Mouse (Mus musculus) embryonic fibroblast, embryonic 13.5 days (primary cell): ENCODE measurements around the gene Olfr91. TPM values are rescaled to one million over a fixed set of nuclear protein-coding genes. Genes with fewer than 3 reads are reported as not detected.

ENCODE experiments used
- H3K27ac ChIP-seq: 2 replicates; pipeline ENCODE4 v1.5.1; 2012; ENCODE audit warnings: low read length, control low read depth, inconsistent platforms; ENCODE audit not compliant: insufficient read depth
- H3K4me1 ChIP-seq: 2 replicates; pipeline ENCODE4 v1.6.1; 2011; ENCODE audit warnings: low read length; ENCODE audit not compliant: control insufficient read depth, insufficient read depth
- H3K4me3 ChIP-seq: 2 replicates; pipeline ENCODE4 v1.5.1; 2011; ENCODE audit warnings: mild to moderate bottlenecking, control low read depth, low read length; ENCODE audit not compliant: insufficient read depth
- CTCF ChIP-seq: IDR thresholded peaks from 2 replicates; pipeline ENCODE4 v1.5.1; 2011; ENCODE audit warnings: mild to moderate bottlenecking, control low read depth, low read length, moderate library complexity, borderline replicate concordance; ENCODE audit not compliant: insufficient read depth
- POLR2A ChIP-seq: IDR thresholded peaks from 2 replicates; pipeline ENCODE4 v1.6.1; 2011; ENCODE audit warnings: low read depth, mild to moderate bottlenecking, control low read depth, low read length, moderate library complexity
- polyA plus RNA-seq: library from polyadenylated mRNA; stranded (reverse); fragments of >200 nt; gene quantifications from 2 replicates; pipeline ENCODE4 v1.2.4, GENCODE M21; 2011; ENCODE audit warnings: low read depth; ENCODE audit not compliant: missing spikeins, insufficient read length

The Olfr91 gene
- polyA plus RNA-seq, 1 experiment, result not detected

DNA sequence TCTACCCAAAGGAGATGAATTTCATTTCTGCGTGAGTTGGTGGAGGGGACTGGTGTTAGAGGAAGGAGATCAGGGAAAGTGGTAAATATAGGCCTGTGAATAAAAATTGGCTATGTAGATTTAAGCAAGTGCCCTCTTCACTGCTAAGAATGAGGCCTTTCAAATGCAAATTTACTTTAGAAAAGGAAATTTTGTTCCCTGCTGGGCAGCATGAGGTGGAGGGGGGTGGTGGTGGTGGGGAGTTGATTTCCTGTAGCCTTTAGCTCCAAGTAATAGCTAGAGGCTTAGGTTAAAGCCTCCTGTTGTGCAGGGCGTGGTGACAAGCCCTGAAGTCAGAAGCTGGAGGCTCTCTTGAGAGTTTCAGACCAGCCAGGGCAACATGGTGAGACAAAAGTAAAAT is 19.1 kb downstream of the Olfr91 start:
- TF ChIP-seq CTCF (no peak), POLR2A (no peak)
- H3K27ac ChIP-seq, result no peak overlapping the region
- H3K4me3 ChIP-seq, result no peak overlapping the region
- H3K4me1 ChIP-seq, result 0 out of 2 replicates have a peak, but pooled peaks cover 3% of the 10 kb centered on the region

- no peak for TF ChIP-seq CTCF
- no peak for TF ChIP-seq POLR2A
- no peak overlapping the region for H3K27ac ChIP-seq
- H3K4me1 ChIP-seq, result 0 out of 2 replicates have a peak, but pooled peaks cover 3% of the 10 kb centered on the region
- no peak overlapping the region for H3K4me3 ChIP-seq
These were observed 19.9 kb downstream of the Olfr91 start for GRCm38 (mm10) chr17:37078193-37078592.

DNA sequence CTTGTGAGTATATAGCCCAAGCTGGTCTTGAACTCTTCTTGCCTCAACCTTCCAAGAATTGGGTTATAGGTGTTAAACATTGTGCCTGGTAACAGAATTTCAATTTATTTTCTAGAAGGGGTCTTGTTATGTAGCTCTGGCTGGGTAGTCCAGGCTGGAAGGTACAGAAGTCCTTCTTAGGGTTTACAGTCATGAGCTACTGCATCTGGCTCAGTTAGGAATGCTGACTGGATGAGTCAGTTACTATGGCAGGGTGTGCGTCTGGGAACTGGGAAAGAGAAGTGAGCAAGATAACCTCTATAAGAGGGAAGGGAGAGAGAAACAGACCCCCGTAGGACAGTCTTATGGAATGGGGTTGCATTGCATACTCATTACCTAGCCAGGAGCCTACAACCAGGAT is 22.3 kb downstream of the Olfr91 start:
- no peak overlapping the region for H3K27ac ChIP-seq
- no peak for TF ChIP-seq CTCF
- 0 out of 2 replicates have a peak, but pooled peaks cover 3% of the 10 kb centered on the region for H3K4me1 ChIP-seq
- no peak overlapping the region for H3K4me3 ChIP-seq

- Histone ChIP-seq H3K27ac (no peak overlapping the region), H3K4me1 (peaks cover 5% of the 10 kb centered on the region; the same call in 1 of the 2 replicates), H3K4me3 (no peak overlapping the region)
- TF ChIP-seq CTCF (no peak), POLR2A (no peak)
These were observed 22.9 kb downstream of the Olfr91 start for GRCm38 (mm10) chr17:37075181-37075580.

DNA sequence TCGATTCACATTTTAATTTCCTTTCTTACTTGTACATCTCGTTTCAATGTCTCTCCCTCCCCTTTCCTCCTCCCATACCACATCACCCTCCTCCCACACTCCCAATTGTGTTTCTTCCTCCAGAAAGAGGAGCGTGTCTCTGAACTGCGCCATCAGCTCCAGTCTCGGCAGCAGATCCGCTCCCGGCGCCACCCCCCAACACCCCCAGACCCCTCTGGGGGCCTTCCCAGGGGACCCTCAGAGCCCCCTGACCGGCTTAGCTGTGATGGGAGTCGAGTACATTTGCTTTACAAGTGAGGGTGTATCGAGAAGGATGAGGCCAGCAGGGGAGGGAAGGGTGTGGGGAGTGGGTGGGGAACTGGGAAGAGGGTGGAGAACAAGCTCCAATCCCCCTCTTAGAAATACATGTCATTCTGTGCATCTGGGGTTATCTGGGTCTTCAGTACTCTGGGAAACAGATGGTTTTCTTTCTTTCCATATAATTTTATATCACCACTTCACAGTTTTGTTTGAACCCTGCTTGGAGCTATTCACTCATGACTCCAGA is 25.3 kb downstream of the Olfr91 start:
- Histone ChIP-seq H3K4me3 (no peak overlapping the region), H3K27ac (no peak overlapping the region), H3K4me1 (peaks cover 10% of the 10 kb centered on the region; the same call in 1 of the 2 replicates)
- TF ChIP-seq POLR2A (no peak), CTCF (no peak)

- TF ChIP-seq CTCF, result no peak
- TF ChIP-seq POLR2A, result no peak
- Histone ChIP-seq H3K4me1 (peaks cover 10% of the 10 kb centered on the region; the same call in 1 of the 2 replicates), H3K4me3 (no peak overlapping the region), H3K27ac (no peak overlapping the region)
These were observed 25.9 kb downstream of the Olfr91 start for GRCm38 (mm10) chr17:37072080-37072729.

DNA sequence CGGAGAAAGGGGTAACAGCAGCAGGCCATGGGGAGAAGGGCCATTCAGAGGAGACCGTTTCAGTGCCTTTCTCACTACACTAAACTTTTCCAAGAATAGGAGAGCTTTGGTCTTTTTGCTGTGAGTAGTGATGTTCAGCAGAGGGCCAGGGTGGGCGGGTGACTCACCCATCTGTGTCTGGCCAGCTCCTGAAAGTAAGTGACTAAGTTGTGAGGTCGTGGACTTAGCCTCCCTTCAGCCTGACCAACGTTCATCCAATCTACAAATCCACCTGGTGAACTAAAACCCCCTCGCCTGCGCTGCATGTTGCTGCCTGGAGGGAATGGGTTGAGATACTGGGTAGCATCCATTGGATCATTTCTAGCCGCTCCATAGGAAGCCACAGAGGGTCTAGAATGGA is 28.0 kb downstream of the Olfr91 start:
- H3K4me3 ChIP-seq, result no peak overlapping the region
- peaks cover 7% of the 10 kb centered on the region; the same call in 1 of the 2 replicates for H3K4me1 ChIP-seq
- H3K27ac ChIP-seq, result peak overlapping the region; percentile 39; the same call in 1 of the 2 replicates
- TF ChIP-seq POLR2A (no peak), CTCF (no peak)

DNA sequence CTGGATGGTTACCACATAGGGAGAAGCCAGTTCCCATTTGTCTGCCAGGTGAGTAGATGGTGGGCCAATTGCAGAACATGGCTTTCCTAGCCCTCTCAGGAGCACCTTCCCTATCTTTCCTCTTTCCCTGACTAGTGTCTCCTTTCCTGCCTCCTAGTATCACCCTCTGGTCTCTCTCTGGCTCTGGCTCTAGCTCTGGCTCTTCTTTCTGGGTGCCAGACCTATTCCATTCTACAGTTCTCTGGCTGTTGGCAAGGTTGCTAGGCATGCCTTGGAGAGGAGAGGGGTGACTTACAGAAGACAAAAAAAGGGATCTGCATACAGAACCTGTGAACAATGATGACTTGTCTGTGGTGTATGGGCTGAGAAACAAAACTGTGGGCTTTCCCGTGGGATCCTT is 30.2 kb downstream of the Olfr91 start:
- H3K27ac ChIP-seq, result no peak overlapping the region
- H3K4me1 ChIP-seq, result peaks cover 7% of the 10 kb centered on the region; the same call in 1 of the 2 replicates
- no peak overlapping the region for H3K4me3 ChIP-seq
- TF ChIP-seq CTCF (no peak), POLR2A (no peak)

- Histone ChIP-seq H3K4me1 (peaks cover 16% of the 10 kb centered on the region), H3K4me3 (no peak overlapping the region), H3K27ac (no peak overlapping the region)
- TF ChIP-seq CTCF (no peak), POLR2A (no peak)
These were observed 32.1 kb downstream of the Olfr91 start for GRCm38 (mm10) chr17:37065993-37066392.
